Mouse (Mus musculus) urinary bladder, postnatal 25 days (tissue): ENCODE data around the gene Tardbp.

ENCODE experiments used
- DNase-seq: peaks from one replicate; pipeline ENCODE4 v3.0.0; 2022; ENCODE audit warnings: low spot score

Gene Tardbp

DNA sequence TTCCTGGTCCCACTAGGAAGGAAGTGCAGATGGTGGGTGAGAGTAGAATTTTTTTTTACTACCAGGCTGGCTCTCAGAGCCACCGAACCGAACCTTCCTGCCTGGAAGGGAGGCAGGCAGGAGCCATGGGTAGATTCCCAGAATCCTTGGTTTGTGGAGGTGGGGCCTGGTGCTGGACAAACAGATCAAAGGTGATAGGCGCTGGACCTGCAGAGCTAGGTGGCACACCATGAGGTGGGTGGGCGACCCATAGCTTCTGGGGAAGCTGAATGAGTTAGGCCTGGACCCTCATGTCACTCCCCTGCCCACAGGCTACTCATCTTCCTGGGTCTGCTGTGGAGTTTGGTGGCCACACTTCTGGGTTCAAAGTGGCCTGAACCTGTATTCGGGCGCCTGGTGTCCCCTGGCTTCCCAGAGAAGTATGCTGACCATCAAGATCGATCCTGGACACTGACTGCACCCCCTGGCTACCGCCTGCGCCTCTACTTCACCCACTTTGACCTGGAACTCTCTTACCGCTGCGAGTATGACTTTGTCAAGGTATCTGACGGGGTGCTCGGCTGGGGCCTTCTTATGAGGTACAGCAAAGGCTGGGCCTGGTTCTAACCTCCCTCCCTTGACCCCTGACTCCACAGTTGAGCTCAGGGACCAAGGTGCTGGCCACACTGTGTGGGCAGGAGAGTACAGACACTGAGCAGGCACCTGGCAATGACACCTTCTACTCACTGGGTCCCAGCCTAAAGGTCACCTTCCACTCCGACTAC lies 24.3 kb downstream of the Tardbp start, which contains the start of gene Masp2:
Gene Masp2 (plus strand): TSS at position 198 of the 764 bp plus-strand sequence.
- no peak for DNase-seq

DNA sequence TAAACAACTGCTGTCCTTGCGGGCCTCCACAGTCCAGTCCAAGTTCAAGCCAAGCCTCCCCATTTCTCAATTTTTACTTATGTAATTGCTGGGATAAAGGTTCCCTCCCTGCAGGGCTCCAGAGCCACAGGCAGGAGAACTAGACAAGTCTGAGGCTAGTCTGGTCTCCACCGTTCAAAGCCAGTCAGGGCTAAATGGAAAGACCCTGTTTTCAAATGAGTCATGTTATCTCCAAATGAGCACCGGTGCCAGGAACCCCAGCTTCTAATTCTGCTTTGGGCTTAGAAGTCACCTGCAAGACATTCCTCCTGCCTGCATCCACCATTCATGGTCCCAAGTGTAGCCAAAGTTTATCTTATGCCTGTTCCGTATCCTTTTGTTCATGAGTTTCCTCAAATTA lies 24.9 kb downstream of the Tardbp start:
- DNase-seq: no peak

DNA sequence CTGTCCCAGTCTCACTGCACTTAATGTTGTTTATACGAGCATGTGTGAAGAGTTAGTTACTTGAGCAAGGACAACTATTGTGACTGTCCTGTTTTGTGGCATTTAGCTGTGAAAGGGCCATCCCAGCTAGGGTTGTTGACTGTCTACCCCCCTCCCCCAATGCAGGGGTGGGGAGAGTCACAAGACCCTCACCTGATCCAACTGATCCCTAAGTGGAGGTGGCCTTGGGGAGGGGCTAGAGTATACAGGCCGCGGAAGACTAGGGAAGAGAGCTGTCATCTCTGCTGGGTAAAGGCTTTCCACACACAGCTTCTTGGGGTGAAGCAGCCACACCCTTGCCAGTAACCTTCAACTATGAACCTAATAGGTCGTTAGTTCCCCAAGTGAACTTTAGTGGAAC lies 26.5 kb downstream of the Tardbp start:
- DNase-seq: no peak

DNA sequence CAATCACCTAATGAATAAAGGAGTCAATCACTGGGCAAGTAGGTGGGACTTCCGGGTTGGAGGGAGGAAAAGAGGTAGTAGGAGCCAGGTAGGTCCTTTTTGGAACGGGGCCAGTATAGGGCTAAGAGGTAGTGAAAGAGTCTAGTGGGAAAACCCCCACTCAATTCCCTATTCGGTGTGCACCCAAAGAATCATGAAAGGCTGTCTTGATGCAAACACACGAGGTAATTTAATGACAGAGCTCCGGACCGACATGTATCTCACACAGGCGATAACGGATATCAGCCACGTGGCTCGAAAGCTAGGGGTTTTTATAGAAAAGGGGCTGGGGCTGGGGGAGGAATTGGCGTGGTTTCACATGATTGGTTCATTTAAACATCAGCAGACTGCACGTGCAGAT lies 28.0 kb downstream of the Tardbp start:
- DNase-seq: no peak

DNA sequence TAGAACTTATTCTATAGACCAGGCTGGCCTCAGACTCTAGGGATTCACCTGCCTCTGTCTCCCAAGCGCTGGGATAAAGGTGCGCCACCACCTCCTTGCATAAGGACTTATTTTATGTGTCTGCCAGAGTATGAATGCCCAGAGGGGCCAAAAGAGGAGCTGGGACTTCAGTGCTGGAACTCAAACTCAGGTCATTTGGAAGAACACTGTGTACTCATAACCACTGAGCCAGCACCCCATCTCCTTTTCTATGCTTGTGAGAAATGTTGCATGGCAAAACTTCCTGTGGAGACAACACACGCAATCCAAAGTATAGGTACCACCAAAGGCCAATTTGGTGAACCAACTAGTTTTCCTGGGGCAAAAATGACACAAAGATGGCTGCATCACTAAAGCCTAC lies 30.1 kb downstream of the Tardbp start:
- no peak for DNase-seq

DNA sequence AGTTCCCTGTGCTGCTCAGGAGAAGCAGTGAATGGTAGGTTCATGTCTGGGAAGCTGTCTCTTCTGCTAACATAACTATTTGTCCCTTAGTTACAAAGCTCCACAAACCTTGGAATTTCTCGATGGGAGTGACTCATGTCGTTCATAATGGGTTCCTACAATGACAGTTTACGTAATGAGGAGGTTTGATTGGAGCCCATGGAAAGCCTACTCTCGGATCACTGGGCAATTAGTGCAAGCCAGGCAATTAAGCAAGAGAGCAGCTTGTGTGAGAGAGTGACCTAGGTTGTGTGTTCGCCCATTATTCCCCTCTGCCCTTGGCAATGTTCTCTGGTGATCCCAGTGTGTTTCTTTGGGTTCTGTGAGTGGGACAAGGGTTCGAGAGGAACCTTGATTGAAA lies 30.9 kb downstream of the Tardbp start:
- no peak for DNase-seq

DNA sequence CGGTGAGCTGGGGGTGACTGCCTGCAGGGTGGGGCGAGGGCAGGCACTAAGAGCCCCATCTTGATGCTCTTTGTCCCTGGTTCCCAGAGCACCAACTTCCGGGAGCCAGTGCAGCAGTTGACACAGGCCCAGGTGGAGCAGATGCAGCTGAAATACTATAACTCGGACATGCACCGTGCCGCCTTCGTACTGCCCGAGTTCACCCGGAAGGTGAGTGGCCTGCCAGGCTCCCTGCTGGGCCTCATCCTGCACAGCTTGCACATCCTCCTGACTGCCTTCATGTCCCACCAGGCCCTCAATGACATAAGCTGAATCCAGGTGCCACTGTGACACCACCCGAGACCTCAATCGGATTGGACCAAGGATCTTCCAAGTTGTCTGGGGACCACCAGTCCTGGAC lies 32.8 kb downstream of the Tardbp start:
- no peak for DNase-seq

DNA sequence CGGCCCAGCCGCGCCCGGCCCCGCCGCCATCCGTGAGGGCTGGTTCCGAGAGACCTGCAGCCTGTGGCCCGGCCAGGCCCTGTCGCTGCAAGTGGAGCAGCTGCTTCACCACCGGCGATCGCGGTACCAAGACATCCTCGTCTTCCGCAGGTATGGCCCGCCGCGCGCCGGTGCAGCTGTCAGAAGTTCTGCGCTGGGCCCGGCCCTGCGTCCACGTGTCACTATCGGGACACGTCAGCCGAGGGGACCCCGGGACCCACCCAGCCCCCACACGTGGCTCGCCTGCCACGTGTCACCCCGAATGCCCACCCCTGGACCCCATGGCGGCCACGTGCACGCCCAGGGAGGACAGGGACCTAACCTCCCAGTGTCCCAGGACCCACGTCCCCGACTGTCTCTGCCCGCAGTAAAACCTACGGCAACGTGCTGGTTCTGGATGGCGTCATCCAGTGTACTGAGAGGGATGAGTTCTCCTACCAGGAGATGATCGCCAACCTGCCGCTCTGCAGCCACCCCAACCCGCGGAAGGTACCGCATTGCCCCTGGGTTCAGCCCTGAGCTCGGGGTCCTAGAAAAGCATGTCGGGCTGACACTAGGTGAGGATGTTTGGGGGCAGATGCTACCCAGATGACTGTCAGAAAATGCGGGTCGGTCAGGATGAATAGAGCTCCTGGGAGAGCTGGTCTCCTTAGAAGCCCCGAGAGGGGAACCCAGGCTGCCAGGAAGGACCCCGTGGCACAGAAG lies 35.0 kb downstream of the Tardbp start:
- DNase-seq: peak; percentile 43

DNA sequence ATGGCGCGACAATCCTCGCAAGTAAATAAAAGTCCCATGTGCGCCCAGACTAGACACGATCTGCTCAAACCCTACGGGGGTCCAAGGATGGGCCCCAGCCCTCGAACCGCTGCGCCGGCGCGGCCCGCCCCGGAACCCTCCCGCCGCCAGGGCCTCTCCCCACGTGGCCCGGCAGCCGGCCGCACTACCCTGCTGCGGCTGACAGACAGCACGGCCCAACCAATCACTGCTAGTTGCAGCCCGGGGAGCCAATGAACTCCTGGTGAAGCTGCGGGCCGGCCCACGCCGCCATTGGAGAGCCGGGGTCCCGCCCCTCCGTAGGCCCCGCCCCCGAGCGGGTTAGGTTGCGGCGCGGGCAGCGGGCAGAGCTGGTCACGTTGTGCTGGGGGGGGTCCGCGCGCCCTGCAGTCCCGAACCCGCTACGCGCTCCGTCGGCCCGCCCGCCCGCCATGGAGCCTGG lies 35.6 kb downstream of the Tardbp start, which contains the start of gene Srm:
Gene Srm (plus strand): TSS at position 333 of the 460 bp plus-strand sequence.
- peak; percentile 96 for DNase-seq

DNA sequence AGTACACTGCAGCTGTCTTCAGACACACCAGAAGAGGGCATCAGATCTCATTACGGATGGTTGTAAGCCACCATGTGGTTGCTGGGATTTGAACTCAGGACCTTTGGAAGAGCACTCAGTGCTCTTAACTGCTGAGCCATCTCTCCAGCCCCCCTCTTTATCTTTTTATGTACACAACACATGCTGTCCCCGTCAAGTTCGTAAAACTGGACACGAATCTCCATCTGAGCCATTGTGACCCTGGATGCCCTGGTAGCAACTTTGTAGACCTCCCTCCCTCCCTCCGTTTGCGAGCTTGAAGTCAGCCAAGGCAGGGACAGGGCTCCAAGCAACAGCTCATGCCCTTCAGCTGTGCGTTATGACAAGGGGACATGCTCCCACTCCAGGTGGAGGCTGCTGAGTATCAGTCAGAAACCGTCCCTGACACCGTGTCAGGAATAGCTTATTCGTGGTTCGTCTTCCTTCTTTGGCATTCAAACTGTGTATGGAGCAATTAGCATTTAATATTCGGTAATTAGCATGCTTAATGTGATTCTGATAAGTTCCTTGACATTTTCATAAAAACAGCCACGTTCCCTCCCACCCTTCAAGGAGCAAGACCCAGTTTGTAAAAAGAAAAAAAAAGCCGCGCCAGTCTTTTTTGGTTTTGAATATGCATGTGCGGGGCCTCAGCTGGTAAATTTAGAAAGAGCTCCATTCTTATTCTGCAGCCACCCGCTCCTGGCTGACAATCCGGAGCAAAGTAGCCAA lies 36.2 kb downstream of the Tardbp start:
- peak; percentile 32 for DNase-seq

DNA sequence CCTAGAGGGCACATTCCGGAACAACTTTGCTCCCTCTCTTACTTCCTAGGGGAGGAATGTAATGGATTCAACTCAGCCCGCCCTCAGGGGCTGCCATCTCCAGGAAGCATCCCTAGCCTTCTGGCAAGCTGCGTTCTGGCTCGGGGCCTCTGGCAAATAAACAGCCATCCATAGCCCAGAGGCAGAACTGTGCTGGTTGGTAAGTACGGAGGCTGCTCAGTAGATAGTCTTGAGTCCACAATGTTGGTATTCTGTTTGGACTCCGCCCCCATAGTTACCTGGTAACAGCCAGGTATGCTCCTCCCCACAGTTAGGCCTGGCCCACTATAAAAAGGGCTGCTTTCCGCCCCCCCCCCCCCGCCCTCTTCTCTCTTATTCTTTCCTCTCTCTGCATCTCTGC lies 37.3 kb downstream of the Tardbp start:
- DNase-seq: no peak

DNA sequence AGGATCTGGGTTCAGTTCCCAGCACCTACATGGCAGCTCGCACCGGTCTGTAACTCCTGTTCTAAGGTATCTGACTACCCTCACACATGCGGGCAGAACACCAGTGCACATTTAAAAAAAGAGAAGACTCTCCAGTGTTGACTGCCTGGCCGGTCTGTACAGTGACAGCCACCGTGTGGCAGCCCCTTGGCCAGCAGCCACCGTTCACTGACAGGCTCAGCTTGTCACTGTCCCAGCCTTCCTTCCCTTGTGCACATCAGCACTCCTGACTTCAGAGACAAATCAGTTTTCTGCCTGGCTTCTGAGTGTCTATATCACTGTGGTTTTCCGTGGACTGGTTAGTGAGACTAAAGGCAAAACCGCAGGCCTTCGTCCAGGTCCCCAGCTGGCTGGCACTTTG lies 38.0 kb downstream of the Tardbp start:
- no peak for DNase-seq

DNA sequence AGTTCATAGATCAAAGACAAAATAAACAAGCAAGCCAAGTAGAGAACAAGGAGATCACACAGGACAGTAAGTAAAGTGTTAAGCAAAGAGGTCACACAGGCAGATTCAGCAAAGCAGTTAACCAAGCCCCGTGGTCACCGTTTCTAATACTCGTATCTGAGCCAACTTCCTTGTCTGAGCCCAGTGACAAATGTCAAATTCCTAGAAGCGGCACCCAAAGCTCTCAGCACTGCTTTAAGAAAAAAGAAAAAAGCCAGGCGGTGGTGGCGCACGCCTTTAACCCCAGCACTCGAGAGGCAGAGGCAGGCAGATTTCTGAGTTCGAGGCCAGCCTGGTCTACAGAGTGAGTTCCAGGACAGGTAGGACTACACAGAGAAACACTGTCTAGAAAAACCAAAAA lies 40.2 kb downstream of the Tardbp start:
- DNase-seq: no peak

DNA sequence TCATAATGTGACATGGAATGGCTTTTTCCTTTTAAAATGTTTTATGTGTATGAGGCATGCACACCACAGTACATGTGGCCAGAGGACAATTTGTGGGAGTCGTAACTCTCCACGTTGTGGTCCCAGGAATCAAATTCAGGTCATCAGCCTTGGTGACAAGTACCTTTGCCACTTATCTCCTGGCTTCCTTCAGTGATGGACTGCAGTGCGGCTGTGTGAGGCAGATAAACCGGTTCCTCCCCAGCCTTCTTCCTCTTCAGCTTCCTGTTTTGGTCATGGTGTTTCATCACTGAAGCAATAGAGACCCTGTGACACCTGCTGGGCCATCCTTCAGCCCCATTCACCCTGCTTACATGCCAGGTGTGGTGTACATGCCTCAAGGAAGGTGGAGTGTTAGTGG lies 43.6 kb downstream of the Tardbp start:
- DNase-seq: no peak

DNA sequence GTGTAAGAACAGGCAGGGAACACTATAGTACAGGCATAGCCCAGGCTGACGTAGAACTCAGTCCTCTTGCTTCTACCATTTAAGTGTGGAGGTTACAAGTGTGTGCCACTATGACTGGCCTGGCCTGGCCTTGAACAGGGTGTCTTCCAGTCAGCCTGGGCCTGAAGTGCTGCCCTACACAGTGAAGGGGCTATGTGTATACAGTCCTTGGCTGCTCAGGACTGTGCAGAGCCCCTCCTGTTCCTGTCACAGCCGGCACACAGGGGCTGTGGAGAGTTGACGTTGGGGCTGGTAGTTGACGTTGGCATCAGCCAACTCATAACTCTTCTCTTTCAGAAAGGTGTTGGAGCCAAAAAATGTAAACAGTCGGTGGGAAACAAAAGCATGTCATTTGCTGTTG lies 45.4 kb downstream of the Tardbp start:
- DNase-seq: no peak

DNA sequence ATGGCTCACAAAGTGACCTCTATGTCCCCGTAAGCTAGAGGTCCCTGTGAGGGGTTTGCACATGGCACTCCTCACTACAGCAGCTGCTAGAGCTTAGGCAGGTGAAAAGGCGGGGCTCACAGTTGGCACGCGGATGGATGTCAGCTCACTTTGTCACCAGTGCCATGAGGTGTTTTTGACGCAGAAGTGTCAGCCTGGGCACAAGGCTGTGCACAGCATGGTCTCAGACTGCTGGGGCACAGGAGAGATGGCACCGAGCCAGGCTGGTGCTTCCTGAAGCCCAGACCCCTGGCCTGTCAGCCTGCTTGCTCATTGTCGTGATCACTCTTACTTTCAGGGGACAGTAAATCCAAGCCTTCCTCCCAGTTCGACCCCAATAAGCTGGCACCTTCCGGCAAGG lies 46.1 kb downstream of the Tardbp start:
- DNase-seq: no peak

DNA sequence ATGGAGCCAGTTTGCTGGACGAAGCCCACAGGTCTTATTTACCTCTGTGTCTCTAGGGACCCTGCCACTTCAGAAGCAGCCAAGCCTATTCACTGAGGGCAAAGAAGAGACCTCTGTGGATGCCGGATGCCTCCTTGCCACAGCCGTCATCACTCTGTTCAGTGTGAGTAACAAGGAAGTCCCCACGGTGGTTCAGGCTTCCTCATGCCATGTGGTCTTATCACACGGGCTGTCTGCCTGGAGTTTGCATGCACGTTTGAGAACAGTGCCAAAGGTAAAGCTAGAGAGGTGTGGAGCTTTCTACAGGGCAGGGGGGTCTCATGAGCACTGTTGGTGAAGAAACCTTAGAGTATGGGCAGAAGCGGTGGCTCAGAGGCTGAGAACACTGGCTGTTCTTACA lies 53.6 kb downstream of the Tardbp start:
- DNase-seq: no peak

DNA sequence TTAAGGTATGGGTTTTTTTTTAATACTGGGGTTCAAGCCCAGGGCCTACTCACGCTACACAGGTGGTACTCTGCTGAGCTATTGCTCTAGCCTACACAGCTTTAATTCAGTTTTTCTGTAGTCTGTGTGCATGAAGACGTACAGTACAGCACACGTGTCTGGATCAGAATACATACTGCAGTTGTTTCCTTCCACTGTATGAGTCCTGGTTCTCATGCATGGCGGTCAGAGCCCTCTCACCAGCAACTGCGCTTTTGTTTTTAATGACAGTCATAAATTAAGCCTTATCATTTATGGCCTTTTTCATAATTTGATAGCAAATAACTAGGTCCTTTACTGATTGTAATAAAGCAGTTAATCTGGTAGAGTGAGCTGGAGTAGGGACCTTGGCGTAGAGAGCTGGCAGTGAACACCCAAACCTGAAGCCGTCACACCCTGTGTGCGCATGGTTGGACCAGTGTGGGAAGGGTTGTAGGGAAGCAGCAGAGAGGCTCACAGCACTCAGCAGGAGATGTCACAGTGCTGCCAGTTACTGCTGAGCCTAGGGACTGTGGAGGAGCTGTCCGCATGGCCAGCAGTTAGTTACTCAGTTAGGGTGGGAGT lies 56.0 kb downstream of the Tardbp start:
- DNase-seq: no peak

DNA sequence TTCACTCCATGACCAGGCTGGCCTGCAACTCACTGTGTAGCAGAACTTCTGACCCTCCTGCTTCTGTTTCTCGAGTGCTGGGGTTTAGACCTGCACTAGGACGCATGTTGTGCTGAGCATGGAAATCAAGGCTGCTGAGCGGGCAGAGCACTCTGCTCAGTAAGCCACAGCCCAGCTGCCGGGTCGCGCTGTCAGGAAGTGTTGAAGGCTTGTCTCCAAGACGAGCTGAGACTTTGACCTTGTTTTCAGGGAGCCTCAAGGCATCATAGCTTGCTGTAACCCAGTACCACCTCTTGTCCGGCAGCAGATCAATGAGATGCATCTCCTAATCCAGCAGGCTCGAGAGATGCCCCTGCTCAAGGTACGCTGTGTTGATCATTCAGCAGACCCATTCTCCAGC lies 56.7 kb downstream of the Tardbp start:
- DNase-seq: no peak

DNA sequence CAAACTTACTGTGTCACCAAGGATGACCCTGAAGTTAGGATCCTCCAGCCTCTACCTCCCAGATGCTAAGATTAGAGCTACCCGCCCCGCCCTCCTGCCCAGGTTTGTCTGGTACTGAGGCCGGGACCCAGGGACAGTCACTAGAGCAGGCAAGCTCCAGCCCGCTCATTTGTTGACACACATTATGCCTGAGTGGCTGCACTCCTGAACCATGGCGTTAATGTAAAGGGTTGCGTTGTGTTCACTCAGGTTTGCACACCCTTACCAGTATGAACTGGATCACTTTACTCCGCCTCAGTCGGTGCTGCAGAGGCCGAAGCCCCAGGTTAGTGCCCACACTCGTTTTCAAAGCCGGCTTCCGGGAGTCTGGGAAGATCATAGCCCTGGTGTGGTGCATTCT lies 63.2 kb downstream of the Tardbp start:
- no peak for DNase-seq

DNA sequence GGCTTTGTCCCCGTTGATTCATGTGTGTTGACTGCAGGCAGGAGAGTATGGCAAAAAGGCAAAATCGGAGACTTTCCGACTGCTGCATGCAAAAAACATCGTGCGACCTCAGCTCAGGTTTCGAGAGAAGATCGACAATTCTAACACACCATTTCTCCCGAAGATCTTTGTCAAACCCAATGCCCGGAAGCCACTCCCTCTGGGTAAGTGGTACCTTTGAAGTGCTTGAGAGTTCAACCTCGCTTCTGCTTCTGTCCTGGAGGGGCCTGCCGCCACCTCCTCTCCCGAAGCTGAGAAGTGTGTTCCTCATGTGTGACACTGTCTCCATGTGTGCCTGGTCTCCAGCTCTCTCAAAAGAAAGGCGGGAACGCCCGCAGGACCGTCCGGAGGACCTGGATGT lies 64.1 kb downstream of the Tardbp start:
- DNase-seq: no peak
